Mouse (Mus musculus) heart, postnatal 0 days (tissue): ENCODE data around the gene Hikeshi. TPM values are rescaled to one million over a fixed set of nuclear protein-coding genes. Genes with fewer than 3 reads are reported as not detected.

ENCODE experiments used
- ATAC-seq: fragments of 200-750 bp; cut with Nextera tagmentation; 2 replicates; pipeline ENCODE4 v1.8.0; 2017; ENCODE audit warnings: low read depth, moderate number of reproducible peaks, moderate library complexity; ENCODE audit not compliant: insufficient read depth
- DNase-seq: peaks from one replicate; pipeline ENCODE4 v3.0.0-alpha.2; 2016; ENCODE audit warnings: low spot score
- H3K27ac ChIP-seq: fragments of 300-500 bp; sonication (generic); 2 replicates; pipeline ENCODE4 v1.5.1; 2014; ENCODE audit warnings: low read depth, mild to moderate bottlenecking
- H3K27me3 ChIP-seq: fragments of 300-500 bp; sonication (generic); 2 replicates; pipeline ENCODE4 v1.6.1; 2014; ENCODE audit warnings: low read length, mixed read lengths; ENCODE audit not compliant: control insufficient read depth, insufficient read depth
- H3K36me3 ChIP-seq: fragments of 300-500 bp; sonication (generic); replicated peaks from 2 replicates; pipeline ENCODE4 v1.6.1; 2014; ENCODE audit warnings: low read length, mixed read lengths; ENCODE audit not compliant: control insufficient read depth, insufficient read depth
- H3K4me1 ChIP-seq: fragments of 300-500 bp; sonication (generic); 2 replicates; pipeline ENCODE4 v1.6.1; 2014; ENCODE audit warnings: antibody characterized with exemption; ENCODE audit not compliant: control insufficient read depth, insufficient read depth
- H3K4me2 ChIP-seq: fragments of 300-500 bp; sonication (generic); 2 replicates; pipeline ENCODE4 v1.6.1; 2014; ENCODE audit warnings: low read depth, mild to moderate bottlenecking, low read length, moderate library complexity
- H3K4me3 ChIP-seq: fragments of 300-500 bp; sonication (generic); 2 replicates; pipeline ENCODE4 v1.5.1; 2014; ENCODE audit warnings: low read depth, low read length
- H3K9ac ChIP-seq: fragments of 300-500 bp; sonication (generic); replicated peaks from 2 replicates; pipeline ENCODE4 v1.6.1; 2014; ENCODE audit warnings: low read depth, low read length, mixed read lengths
- H3K9me3 ChIP-seq: fragments of 300-500 bp; sonication (generic); replicated peaks from 2 replicates; pipeline ENCODE4 v1.6.1; 2016; ENCODE audit warnings: low read length; ENCODE audit not compliant: control insufficient read depth
- CTCF ChIP-seq: IDR thresholded peaks from 2 replicates; pipeline ENCODE4 v1.5.1; 2016; ENCODE audit warnings: antibody characterized with exemption, control low read depth, low read depth
- EP300 ChIP-seq: IDR thresholded peaks from 2 replicates; pipeline ENCODE4 v1.6.1; 2016; ENCODE audit warnings: antibody characterized with exemption, low read depth
- WGBS: fragments of 180-500 bp; shearing (Covaris S2); extraction: QIAGEN DNeasy Blood & Tissue Kit; methylation state at CpG from one replicate; pipeline ENCODE4 v1.1.7; 2014; 5-methylcytosine and 5-hydroxymethylcytosine counted together
- polyA plus RNA-seq: library from polyadenylated mRNA; unstranded; fragments of >200 nt; fragmentation: Nextera tagmentation; extraction: Ambion mirVana; gene quantifications from 2 replicates; pipeline ENCODE4 v1.2.1, GENCODE M21; 2015
- total RNA-seq: library from RNA; depleted of rRNA; stranded (reverse); fragments of >200 nt; gene quantifications from 2 replicates; pipeline ENCODE4 v1.2.3, GENCODE M21; 2014; ENCODE audit warnings: low replicate concordance

Gene Hikeshi
- total and polyA plus RNA-seq, 2 experiments from 2014 or later, result 90.9 to 120 TPM

GRCm38 (mm10) chr7:89963135-89963534 lies 22.1 kb upstream of the Hikeshi start:
- Histone ChIP-seq H3K9ac (no peak overlapping the region), H3K4me3 (no peak overlapping the region), H3K36me3 (peaks cover 68% of the 10 kb centered on the region), H3K27me3 (no peaks in the 10 kb centered on the region), H3K4me2 (no peak overlapping the region), H3K4me1 (no peaks in the 10 kb centered on the region), H3K9me3 (no peaks in the 10 kb centered on the region), H3K27ac (no peak overlapping the region)
- no peak for TF ChIP-seq EP300
- TF ChIP-seq CTCF, result no peak
- no peak for DNase-seq
- no peak for ATAC-seq

DNA sequence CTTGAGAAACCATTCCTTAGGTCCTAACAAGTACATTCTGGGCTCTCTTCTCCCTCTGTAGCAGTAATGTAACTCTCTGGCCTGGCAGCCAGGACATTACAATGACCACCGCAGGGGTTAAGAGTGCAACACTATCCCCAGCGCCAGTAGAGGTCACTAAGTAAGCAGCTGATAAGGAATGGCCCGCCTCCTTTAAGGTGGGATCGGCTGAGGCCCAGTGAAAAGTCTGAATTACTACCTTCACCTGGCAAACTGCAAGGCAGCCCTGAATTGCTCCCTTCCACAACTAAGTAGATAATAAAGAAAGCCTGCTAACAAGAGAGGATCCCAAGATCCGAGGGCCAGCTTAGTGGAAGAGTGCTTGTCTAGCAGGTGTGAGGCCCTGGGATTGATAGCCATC lies 16.3 kb upstream of the Hikeshi start:
- Histone ChIP-seq H3K27ac (no peak overlapping the region), H3K27me3 (no peaks in the 10 kb centered on the region), H3K9me3 (no peaks in the 10 kb centered on the region), H3K4me2 (no peak overlapping the region), H3K36me3 (peaks cover 66% of the 10 kb centered on the region), H3K4me1 (no peaks in the 10 kb centered on the region), H3K9ac (no peak overlapping the region), H3K4me3 (no peak overlapping the region)
- DNase-seq (no peak), ATAC-seq (no peak)
- TF ChIP-seq EP300 (no peak), CTCF (no peak)
- 34% methylated on average over 5 of the region's 5 CpGs for WGBS

- no peaks in the 10 kb centered on the region for H3K4me1 ChIP-seq
- WGBS, result 88% methylated on average over 5 of the region's 5 CpGs
- peaks cover 48% of the 10 kb centered on the region for H3K36me3 ChIP-seq
- TF ChIP-seq EP300, result no peak
- TF ChIP-seq CTCF, result no peak
- no peaks in the 10 kb centered on the region for H3K9me3 ChIP-seq
- no peak overlapping the region for H3K4me3 ChIP-seq
- H3K27me3 ChIP-seq, result no peaks in the 10 kb centered on the region
- no peak overlapping the region for H3K4me2 ChIP-seq
- no peak for DNase-seq
- H3K27ac ChIP-seq, result no peak overlapping the region
- H3K9ac ChIP-seq, result no peak overlapping the region
- ATAC-seq, result no peak
Measured at GRCm38 (mm10) chr7:89954261-89954660, 13.3 kb upstream of the Hikeshi start.

- Histone ChIP-seq H3K27ac (no peak overlapping the region), H3K27me3 (no peaks in the 10 kb centered on the region), H3K9me3 (no peaks in the 10 kb centered on the region), H3K4me3 (no peak overlapping the region), H3K4me1 (no peaks in the 10 kb centered on the region), H3K4me2 (no peak overlapping the region), H3K36me3 (peaks cover 5% of the 10 kb centered on the region), H3K9ac (no peak overlapping the region)
- no peak for TF ChIP-seq EP300
- no peak for DNase-seq
- no peak for ATAC-seq
- WGBS, result 56% methylated on average over 4 of the region's 4 CpGs
Measured at GRCm38 (mm10) chr7:89949403-89949802, 8.4 kb upstream of the Hikeshi start.

DNA sequence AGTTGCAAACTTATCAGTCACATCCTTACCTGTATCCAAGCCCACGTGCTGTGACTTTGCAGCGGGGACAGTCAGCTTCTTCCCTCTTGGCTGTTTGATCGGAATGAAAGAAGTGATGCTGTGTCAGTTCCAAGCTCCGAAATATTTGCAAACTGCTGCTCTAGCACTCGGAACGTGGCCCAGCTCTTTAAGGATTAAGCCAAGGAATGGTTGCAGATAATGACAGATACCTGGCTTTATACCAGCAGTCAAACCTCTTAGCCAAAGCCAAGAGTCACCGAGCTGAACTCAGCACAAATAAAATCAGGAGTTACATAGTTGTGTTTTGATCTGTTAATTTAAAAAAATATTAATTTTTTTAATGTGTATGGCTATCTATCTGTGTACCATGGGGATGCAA lies 7.0 kb upstream of the Hikeshi start:
- Histone ChIP-seq H3K27ac (no peak overlapping the region), H3K4me1 (no peaks in the 10 kb centered on the region), H3K9ac (no peak overlapping the region), H3K4me2 (no peak overlapping the region), H3K27me3 (no peaks in the 10 kb centered on the region), H3K36me3 (no peaks in the 10 kb centered on the region), H3K4me3 (no peak overlapping the region), H3K9me3 (no peaks in the 10 kb centered on the region)
- WGBS, result 65% methylated on average over 7 of the region's 7 CpGs
- no peak for ATAC-seq
- DNase-seq, result peak; percentile 19
- TF ChIP-seq CTCF (no peak), EP300 (no peak)

- H3K4me3 ChIP-seq, result peak overlapping the region; percentile 93
- no peak for ATAC-seq
- no peaks in the 10 kb centered on the region for H3K36me3 ChIP-seq
- no peaks in the 10 kb centered on the region for H3K27me3 ChIP-seq
- H3K4me2 ChIP-seq, result peak overlapping the region; percentile 69
- H3K4me1 ChIP-seq, result peaks cover 11% of the 10 kb centered on the region; the same call in 1 of the 2 replicates
- H3K27ac ChIP-seq, result no peak overlapping the region
- no peaks in the 10 kb centered on the region for H3K9me3 ChIP-seq
- no peak for DNase-seq
- H3K9ac ChIP-seq, result peak overlapping the region; percentile 85
- WGBS, result 57% methylated on average over 15 of the region's 15 CpGs
- TF ChIP-seq CTCF (no peak), EP300 (no peak)
Measured at GRCm38 (mm10) chr7:89939497-89940353, 1.3 kb downstream of the Hikeshi start.
